Mouse (Mus musculus) embryonic facial prominence, embryonic 10.5 days (tissue): ENCODE measurements around the gene Tomm34. TPM values are rescaled to one million over a fixed set of nuclear protein-coding genes. Genes with fewer than 3 reads are reported as not detected.
A peak's percentile ranks its signal among the peaks of the same experiment; 100 is the strongest.
"Not testable (repeated sequence)": the region's sequence is repeated elsewhere in the genome, so short reads cannot be mapped to it uniquely, and the experiment has no call there.

ENCODE experiments used
- DNase-seq: peaks from one replicate; pipeline ENCODE4 v3.0.0-alpha.2; 2017; ENCODE audit warnings: low spot score
- H3K27ac ChIP-seq: fragments of 300-500 bp; sonication (generic); replicated peaks from 2 replicates; pipeline ENCODE4 v1.5.1; 2016; ENCODE audit warnings: mild to moderate bottlenecking
- H3K27me3 ChIP-seq: fragments of 300-500 bp; sonication (generic); replicated peaks from 2 replicates; pipeline ENCODE4 v1.6.1; 2016; ENCODE audit warnings: low read depth, mild to moderate bottlenecking; ENCODE audit not compliant: poor library complexity, severe bottlenecking
- H3K36me3 ChIP-seq: fragments of 300-500 bp; sonication (generic); replicated peaks from 2 replicates; pipeline ENCODE4 v1.6.1; 2016; ENCODE audit warnings: mild to moderate bottlenecking, moderate library complexity
- H3K4me1 ChIP-seq: fragments of 300-500 bp; sonication (generic); 2 replicates; pipeline ENCODE4 v1.6.1; 2016
- H3K4me3 ChIP-seq: fragments of 300-500 bp; sonication (generic); 2 replicates; pipeline ENCODE4 v1.5.1; 2016; ENCODE audit warnings: mild to moderate bottlenecking, moderate library complexity
- H3K9me3 ChIP-seq: fragments of 300-500 bp; sonication (generic); 2 replicates; pipeline ENCODE4 v1.6.1; 2016; ENCODE audit warnings: mild to moderate bottlenecking
- WGBS: fragments of 180-500 bp; shearing (Covaris S2); methylation state at CpG from one replicate; pipeline ENCODE4 v1.1.7; 2016; 5-methylcytosine and 5-hydroxymethylcytosine counted together
- polyA plus RNA-seq: library from polyadenylated mRNA; unstranded; fragments of >200 nt; fragmentation: Nextera tagmentation; extraction: Ambion mirVana; gene quantifications from 2 replicates; pipeline ENCODE4 v1.2.1, GENCODE M21; 2016

Gene Tomm34
- polyA plus RNA-seq, 1 experiment from 2014 or later = 68.1 TPM

GRCm38 (mm10) chr2:164073120-164073519, 2.2 kb upstream of the Tomm34 start:
- Histone ChIP-seq H3K36me3 (peaks cover 9% of the 10 kb centered on the region), H3K4me1 (peaks cover 51% of the 10 kb centered on the region), H3K27me3 (no peaks in the 10 kb centered on the region), H3K4me3 (no peak overlapping the region), H3K9me3 (no peaks in the 10 kb centered on the region), H3K27ac (no peak overlapping the region)
- DNase-seq = no peak
- WGBS = 85% methylated on average over 7 of the region's 7 CpGs

- Histone ChIP-seq H3K36me3 (peaks cover 15% of the 10 kb centered on the region), H3K27ac (no peak overlapping the region), H3K9me3 (no peaks in the 10 kb centered on the region), H3K27me3 (no peaks in the 10 kb centered on the region), H3K4me1 (peaks cover 53% of the 10 kb centered on the region), H3K4me3 (no peak overlapping the region)
- WGBS = 78% methylated on average over 2 of the region's 2 CpGs
- no peak for DNase-seq
These were observed 1.1 kb upstream of the Tomm34 start for GRCm38 (mm10) chr2:164072109-164072508.

GRCm38 (mm10) chr2:164071437-164071820, 460 bp upstream of the Tomm34 start:
- H3K9me3 ChIP-seq, H3K27me3 ChIP-seq, DNase-seq: not testable (repeated sequence)
- 76% methylated on average over 11 of the region's 11 CpGs for WGBS
- H3K4me1 ChIP-seq = peaks cover 53% of the 10 kb centered on the region
- H3K27ac ChIP-seq = peak overlapping the region; percentile 92
- H3K36me3 ChIP-seq = peaks cover 19% of the 10 kb centered on the region
- H3K4me3 ChIP-seq = peak overlapping the region; percentile 79

- WGBS = 1% methylated on average over 45 of the region's 45 CpGs
- H3K4me3 ChIP-seq = peak within 1 kb of the TSS; percentile 79
- no peaks in the 10 kb centered on the region for H3K27me3 ChIP-seq
- H3K36me3 ChIP-seq = peaks cover 30% of the 10 kb centered on the region
- no peak for DNase-seq
- H3K27ac ChIP-seq = peak within 1 kb of the TSS; percentile 92
- H3K9me3 ChIP-seq = no peaks in the 10 kb centered on the region
- H3K4me1 ChIP-seq = peaks cover 46% of the 10 kb centered on the region
These were observed 716 bp downstream of the Tomm34 start, which contains the start of gene Stk4 for GRCm38 (mm10) chr2:164070142-164070764. TSS of gene Stk4 (plus strand) at chr2:164070322.

GRCm38 (mm10) chr2:164059634-164060235, 11.2 kb downstream of the Tomm34 start:
- Histone ChIP-seq H3K27me3 (no peaks in the 10 kb centered on the region), H3K36me3 (peaks cover 99% of the 10 kb centered on the region), H3K4me1 (no peaks in the 10 kb centered on the region), H3K4me3 (no peak overlapping the region), H3K9me3 (no peaks in the 10 kb centered on the region), H3K27ac (no peak overlapping the region)
- WGBS = 92% methylated on average over 8 of the region's 8 CpGs
- no peak for DNase-seq

- H3K27me3 ChIP-seq = no peaks in the 10 kb centered on the region
- WGBS = 94% methylated on average over 8 of the region's 8 CpGs
- no peaks in the 10 kb centered on the region for H3K4me1 ChIP-seq
- H3K27ac ChIP-seq = no peak overlapping the region
- peaks cover 90% of the 10 kb centered on the region for H3K36me3 ChIP-seq
- H3K4me3 ChIP-seq = no peak overlapping the region
- no peak for DNase-seq
- no peaks in the 10 kb centered on the region for H3K9me3 ChIP-seq
These were observed 16.3 kb downstream of the Tomm34 start for GRCm38 (mm10) chr2:164054671-164055070.

- H3K9me3 ChIP-seq = no peaks in the 10 kb centered on the region
- no peak overlapping the region for H3K27ac ChIP-seq
- H3K4me3 ChIP-seq = no peak overlapping the region
- no peak for DNase-seq
- no peaks in the 10 kb centered on the region for H3K4me1 ChIP-seq
- WGBS = 92% methylated on average over 8 of the region's 8 CpGs
- no peaks in the 10 kb centered on the region for H3K27me3 ChIP-seq
- H3K36me3 ChIP-seq = peaks cover 81% of the 10 kb centered on the region
These were observed 17.2 kb downstream of the Tomm34 start for GRCm38 (mm10) chr2:164053767-164054166.

- peak; percentile 62 for DNase-seq
- WGBS = 3% methylated on average over 16 of the region's 16 CpGs
- Histone ChIP-seq H3K9me3 (no peaks in the 10 kb centered on the region), H3K36me3 (peaks cover 18% of the 10 kb centered on the region), H3K4me1 (peaks cover 5% of the 10 kb centered on the region), H3K4me3 (peak overlapping the region; percentile 52), H3K27me3 (no peaks in the 10 kb centered on the region), H3K27ac (no peak overlapping the region)
These were observed 23.7 kb downstream of the Tomm34 start for GRCm38 (mm10) chr2:164047197-164047690.

- WGBS = 92% methylated on average over 2 of the region's 2 CpGs
- Histone ChIP-seq H3K4me1 (peaks cover 3% of the 10 kb centered on the region; the same call in 1 of the 2 replicates), H3K36me3 (no peaks in the 10 kb centered on the region), H3K4me3 (no peak overlapping the region), H3K27ac (no peak overlapping the region), H3K27me3 (no peaks in the 10 kb centered on the region), H3K9me3 (no peaks in the 10 kb centered on the region)
- DNase-seq = no peak
These were observed 29.4 kb downstream of the Tomm34 start for GRCm38 (mm10) chr2:164041523-164041922.

- Histone ChIP-seq H3K27ac (no peak overlapping the region), H3K9me3 (no peaks in the 10 kb centered on the region), H3K4me1 (peaks cover 4% of the 10 kb centered on the region; the same call in 1 of the 2 replicates), H3K27me3 (no peaks in the 10 kb centered on the region), H3K4me3 (no peak overlapping the region), H3K36me3 (no peaks in the 10 kb centered on the region)
- 84% methylated on average over 6 of the region's 6 CpGs for WGBS
- DNase-seq = no peak
These were observed 30.0 kb downstream of the Tomm34 start for GRCm38 (mm10) chr2:164040949-164041348.

GRCm38 (mm10) chr2:164038407-164039028, 32.5 kb downstream of the Tomm34 start:
- no peaks in the 10 kb centered on the region for H3K9me3 ChIP-seq
- no peak overlapping the region for H3K27ac ChIP-seq
- no peak for DNase-seq
- no peak overlapping the region for H3K4me3 ChIP-seq
- peaks cover 4% of the 10 kb centered on the region; the same call in 1 of the 2 replicates for H3K4me1 ChIP-seq
- H3K36me3 ChIP-seq = no peaks in the 10 kb centered on the region
- WGBS = 89% methylated on average over 1 of the region's 1 CpGs
- H3K27me3 ChIP-seq = no peaks in the 10 kb centered on the region

GRCm38 (mm10) chr2:164036520-164037019, 34.4 kb downstream of the Tomm34 start:
- DNase-seq = peak; percentile 24
- Histone ChIP-seq H3K4me3 (no peak overlapping the region), H3K36me3 (no peaks in the 10 kb centered on the region), H3K27me3 (no peaks in the 10 kb centered on the region), H3K27ac (no peak overlapping the region), H3K9me3 (peaks cover 5% of the 10 kb centered on the region), H3K4me1 (peaks cover 4% of the 10 kb centered on the region; the same call in 1 of the 2 replicates)
- 58% methylated on average over 10 of the region's 10 CpGs for WGBS
